Mouse (Mus musculus): Measurements from ENCODE around the gene A4gnt. TPM values are rescaled to one million over a fixed set of nuclear protein-coding genes. Genes with fewer than 3 reads are reported as not detected.

The A4gnt gene
- not detected for total RNA-seq (2023)

GRCm38 (mm10) chr9:99612202-99612601 lies at the start of gene A4gnt:
Gene A4gnt (plus strand): TSS chr9:99612502.

GRCm38 (mm10) chr9:99568347-99569070 lies 43.8 kb upstream of the A4gnt start, which contains the start of gene Armc8:
Gene Armc8 (minus strand): TSS chr9:99568899.

DNA sequence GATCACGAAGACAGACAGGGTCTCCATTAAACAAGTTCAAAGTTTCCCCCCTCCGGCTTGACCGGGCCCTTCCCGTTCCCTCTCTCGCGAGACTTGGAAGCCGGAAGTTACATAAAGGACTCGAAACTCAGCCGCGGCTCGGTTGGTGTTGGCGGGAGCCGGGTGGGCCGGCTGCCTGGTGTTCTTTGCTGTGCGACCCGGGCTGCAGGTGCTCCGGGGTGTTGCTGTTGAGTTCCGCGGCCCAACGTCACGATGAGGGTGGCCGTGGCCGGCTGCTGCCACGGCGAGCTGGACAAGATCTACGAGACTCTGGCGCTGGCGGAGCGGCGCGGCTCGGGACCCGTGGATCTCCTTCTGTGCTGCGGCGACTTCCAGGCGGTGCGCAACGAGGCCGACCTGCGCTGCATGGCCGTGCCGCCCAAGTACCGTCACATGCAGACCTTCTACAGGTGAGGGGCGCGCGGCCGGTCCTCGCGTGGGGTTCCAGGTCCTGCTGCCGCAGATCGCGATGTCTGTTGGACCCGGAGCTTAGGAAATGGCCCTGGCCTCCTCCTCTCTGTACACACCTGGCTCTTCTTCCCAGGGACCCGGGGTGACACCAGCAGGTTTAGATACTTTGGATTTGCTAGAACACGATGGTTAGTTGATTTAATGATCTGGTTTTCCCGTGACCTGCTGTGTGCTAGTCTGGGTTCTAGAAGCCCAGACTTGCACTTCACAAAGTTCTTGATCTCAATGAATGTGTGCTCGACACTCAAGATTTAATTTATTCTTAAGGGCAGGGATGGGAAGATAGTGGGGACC lies 36.4 kb upstream of the A4gnt start, which contains the start of gene Dbr1:
TSS of gene Dbr1 (plus strand) at position 123 of the 804 bp plus-strand sequence.

DNA sequence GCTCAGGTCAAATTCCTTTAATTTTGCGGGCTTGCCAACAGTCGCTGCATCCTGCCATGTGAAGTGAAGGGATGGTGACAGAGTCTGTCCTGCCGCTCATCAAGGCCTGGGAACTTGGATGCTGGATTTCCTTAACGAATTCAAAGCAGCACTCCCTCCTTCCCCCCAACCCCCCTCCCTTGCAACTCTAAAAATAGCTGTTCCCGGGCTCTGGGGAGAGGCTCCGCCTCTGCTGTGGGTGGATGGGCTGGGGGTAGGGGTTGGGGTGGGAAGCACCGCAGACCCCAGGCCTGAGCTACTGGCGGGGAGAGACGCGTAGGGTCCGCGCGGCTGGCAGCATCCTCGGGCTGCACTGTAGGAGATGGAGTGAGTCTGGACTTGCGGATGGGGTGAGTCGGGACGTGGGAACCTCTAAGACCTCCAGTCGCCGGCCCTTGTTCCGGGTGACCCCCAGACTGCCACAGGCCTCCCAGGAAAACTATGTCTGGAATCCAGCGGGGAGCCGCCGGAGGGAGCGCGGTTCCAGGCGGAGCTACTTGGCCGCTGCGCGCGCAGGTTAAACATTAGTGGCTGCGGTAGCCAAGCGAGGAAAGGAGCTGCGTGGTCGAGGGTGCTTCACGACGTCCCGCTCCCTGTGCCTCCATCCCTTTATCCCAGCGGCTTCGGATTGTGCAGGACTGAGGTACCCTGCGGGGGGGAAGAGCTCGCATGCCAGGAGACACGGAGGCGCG lies 17.1 kb downstream of the A4gnt start, which contains the start of gene Dzip1l:
TSS of gene Dzip1l (plus strand) at position 216 of the 731 bp plus-strand sequence.

Other genes starting within 250 kb of the A4gnt start
- not detected for gene Mras, start 175.1 kb upstream of the A4gnt start, total RNA-seq (2023)
- gene Nme9, start 161.0 kb upstream of the A4gnt start, total RNA-seq (2023) = not detected
- gene Armc8, start 43.6 kb upstream of the A4gnt start, total RNA-seq (2023) = 36.7 TPM
- 42.7 TPM for gene Dbr1, start 36.7 kb upstream of the A4gnt start, total RNA-seq (2023)
- gene Dzip1l, start 17.0 kb downstream of the A4gnt start, total RNA-seq (2023) = not detected
- gene Cldn18, start 104.8 kb downstream of the A4gnt start, total RNA-seq (2023) = not detected

Measured in CD8-positive naive resting alpha-beta T cell, adult 57 days (primary cell).